Mouse (Mus musculus) limb, embryonic 15.5 days (tissue): ENCODE data around the gene Mrpl20. TPM values are rescaled to one million over a fixed set of nuclear protein-coding genes. Genes with fewer than 3 reads are reported as not detected.

Experiments used
- ATAC-seq: fragments of 200-750 bp; cut with Nextera tagmentation; 2 replicates; pipeline ENCODE4 v1.8.0; 2017; ENCODE audit warnings: low read depth, moderate TSS enrichment; ENCODE audit not compliant: insufficient number of reproducible peaks, low FRiP score, low TSS enrichment
- H3K27ac ChIP-seq: fragments of 300-500 bp; sonication (generic); 2 replicates; pipeline ENCODE4 v1.5.1; 2015; ENCODE audit warnings: moderate library complexity, mild to moderate bottlenecking, inconsistent platforms
- H3K27me3 ChIP-seq: fragments of 300-500 bp; sonication (generic); 2 replicates; pipeline ENCODE4 v1.6.1; 2015; ENCODE audit warnings: inconsistent platforms
- H3K36me3 ChIP-seq: fragments of 300-500 bp; sonication (generic); 2 replicates; pipeline ENCODE4 v1.6.1; 2015; ENCODE audit warnings: inconsistent platforms
- H3K4me1 ChIP-seq: fragments of 300-500 bp; sonication (generic); 2 replicates; pipeline ENCODE4 v1.6.1; 2015; ENCODE audit warnings: inconsistent platforms
- H3K4me2 ChIP-seq: fragments of 300-500 bp; sonication (generic); 2 replicates; pipeline ENCODE4 v1.6.1; 2015; ENCODE audit warnings: mild to moderate bottlenecking, inconsistent platforms
- H3K4me3 ChIP-seq: fragments of 300-500 bp; sonication (generic); 2 replicates; pipeline ENCODE4 v1.5.1; 2015; ENCODE audit warnings: mild to moderate bottlenecking, inconsistent platforms
- H3K9ac ChIP-seq: fragments of 300-500 bp; sonication (generic); 2 replicates; pipeline ENCODE4 v1.6.1; 2015; ENCODE audit warnings: inconsistent platforms
- H3K9me3 ChIP-seq: fragments of 300-500 bp; sonication (generic); 2 replicates; pipeline ENCODE4 v1.6.1; 2016; ENCODE audit warnings: inconsistent platforms
- WGBS: fragments of 180-500 bp; shearing (Covaris S2); methylation state at CpG from one replicate; pipeline ENCODE4 v1.1.7; 2015; 5-methylcytosine and 5-hydroxymethylcytosine counted together
- polyA plus RNA-seq: library from polyadenylated mRNA; unstranded; fragments of >200 nt; fragmentation: Nextera tagmentation; extraction: Ambion mirVana; gene quantifications from 2 replicates; pipeline ENCODE4 v1.2.1, GENCODE M21; 2015

Mrpl20 gene
- polyA plus RNA-seq, 1 experiment from 2014 or later, result 184 TPM

GRCm38 (mm10) chr4:155811929-155812664 lies 9.4 kb downstream of the Mrpl20 start, which contains the start of gene Ccnl2:
Ccnl2 (plus strand) TSS chr4:155812489.
- H3K36me3 ChIP-seq, result peaks cover 69% of the 10 kb centered on the region
- 1% methylated on average over 60 of the region's 60 CpGs for WGBS
- no peaks in the 10 kb centered on the region for H3K27me3 ChIP-seq
- ATAC-seq, result peak; percentile 99
- H3K4me3 ChIP-seq, result peak within 1 kb of the TSS; percentile 98
- H3K4me1 ChIP-seq, result peaks cover 20% of the 10 kb centered on the region
- peak within 1 kb of the TSS; percentile 68 for H3K4me2 ChIP-seq
- no peaks in the 10 kb centered on the region for H3K9me3 ChIP-seq
- peak within 1 kb of the TSS; percentile 99 for H3K9ac ChIP-seq
- peak within 1 kb of the TSS; percentile 93 for H3K27ac ChIP-seq

- Histone ChIP-seq H3K36me3 (peaks cover 70% of the 10 kb centered on the region), H3K9ac (peak overlapping the region; percentile 99), H3K27me3 (no peaks in the 10 kb centered on the region), H3K27ac (peak overlapping the region; percentile 93), H3K4me3 (peak overlapping the region; percentile 98), H3K9me3 (no peaks in the 10 kb centered on the region), H3K4me1 (peaks cover 20% of the 10 kb centered on the region), H3K4me2 (peak overlapping the region; percentile 68)
- under 1% methylated on average over 48 of the region's 49 CpGs for WGBS
- ATAC-seq, result peak; percentile 30; the same call in 1 of the 2 replicates
Observed at GRCm38 (mm10) chr4:155812665-155813181, 10.0 kb downstream of the Mrpl20 start.

- H3K9me3 ChIP-seq, result no peaks in the 10 kb centered on the region
- H3K27ac ChIP-seq, result no peak overlapping the region
- no peak overlapping the region for H3K4me2 ChIP-seq
- WGBS, result 85% methylated on average over 4 of the region's 4 CpGs
- peaks cover 85% of the 10 kb centered on the region for H3K36me3 ChIP-seq
- no peak overlapping the region for H3K4me3 ChIP-seq
- no peak overlapping the region for H3K9ac ChIP-seq
- no peak for ATAC-seq
- H3K27me3 ChIP-seq, result no peaks in the 10 kb centered on the region
- peaks cover 14% of the 10 kb centered on the region for H3K4me1 ChIP-seq
Observed at GRCm38 (mm10) chr4:155817533-155817932, 14.9 kb downstream of the Mrpl20 start.

- Histone ChIP-seq H3K9me3 (no peaks in the 10 kb centered on the region), H3K4me3 (no peak overlapping the region), H3K36me3 (peaks cover 92% of the 10 kb centered on the region), H3K27ac (no peak overlapping the region), H3K9ac (no peak overlapping the region), H3K4me2 (no peak overlapping the region), H3K4me1 (no peaks in the 10 kb centered on the region), H3K27me3 (no peaks in the 10 kb centered on the region)
- WGBS, result 77% methylated on average over 7 of the region's 7 CpGs
- no peak for ATAC-seq
Observed at GRCm38 (mm10) chr4:155821025-155821424, 18.3 kb downstream of the Mrpl20 start.

GRCm38 (mm10) chr4:155823443-155823842 lies 20.8 kb downstream of the Mrpl20 start:
- H3K27ac ChIP-seq, result no peak overlapping the region
- no peaks in the 10 kb centered on the region for H3K9me3 ChIP-seq
- H3K9ac ChIP-seq, result no peak overlapping the region
- peaks cover 84% of the 10 kb centered on the region for H3K36me3 ChIP-seq
- ATAC-seq, result no peak
- 92% methylated on average over 16 of the region's 16 CpGs for WGBS
- H3K4me1 ChIP-seq, result no peaks in the 10 kb centered on the region
- H3K4me3 ChIP-seq, result no peak overlapping the region
- no peak overlapping the region for H3K4me2 ChIP-seq
- H3K27me3 ChIP-seq, result no peaks in the 10 kb centered on the region

- Histone ChIP-seq H3K27ac (no peak overlapping the region), H3K36me3 (peaks cover 30% of the 10 kb centered on the region), H3K27me3 (no peaks in the 10 kb centered on the region), H3K4me3 (no peak overlapping the region), H3K9ac (no peak overlapping the region), H3K9me3 (no peaks in the 10 kb centered on the region), H3K4me2 (no peak overlapping the region), H3K4me1 (peaks cover 31% of the 10 kb centered on the region)
- WGBS, result 84% methylated on average over 4 of the region's 4 CpGs
- no peak for ATAC-seq
Observed at GRCm38 (mm10) chr4:155829866-155830265, 27.2 kb downstream of the Mrpl20 start.

GRCm38 (mm10) chr4:155830596-155830995 lies 27.9 kb downstream of the Mrpl20 start:
- H3K36me3 ChIP-seq, result peaks cover 24% of the 10 kb centered on the region
- 0 out of 2 replicates have a peak overlapping the region, but pooled peaks have one; percentile 10 for H3K9ac ChIP-seq
- peak overlapping the region; percentile 93; the same call in 1 of the 2 replicates for H3K27ac ChIP-seq
- WGBS, result 49% methylated on average over 8 of the region's 8 CpGs
- H3K4me1 ChIP-seq, result peaks cover 31% of the 10 kb centered on the region
- H3K4me3 ChIP-seq, result peak overlapping the region; percentile 78
- ATAC-seq, result no peak
- peak overlapping the region; percentile 86 for H3K4me2 ChIP-seq
- no peaks in the 10 kb centered on the region for H3K27me3 ChIP-seq
- H3K9me3 ChIP-seq, result no peaks in the 10 kb centered on the region

- Histone ChIP-seq H3K27ac (peak within 1 kb of the TSS; percentile 93), H3K9ac (peak within 1 kb of the TSS; percentile 78), H3K4me1 (peaks cover 31% of the 10 kb centered on the region), H3K9me3 (no peaks in the 10 kb centered on the region), H3K4me3 (peak within 1 kb of the TSS; percentile 78), H3K27me3 (no peaks in the 10 kb centered on the region), H3K36me3 (peaks cover 22% of the 10 kb centered on the region), H3K4me2 (peak within 1 kb of the TSS; percentile 86)
- under 1% methylated on average over 49 of the region's 49 CpGs for WGBS
- ATAC-seq, result peak; percentile 89
Observed at GRCm38 (mm10) chr4:155831205-155831766, 28.6 kb downstream of the Mrpl20 start, which contains the start of gene Aurkaip1. Aurkaip1 (plus strand) TSS chr4:155831272.

GRCm38 (mm10) chr4:155831831-155832230 lies 29.2 kb downstream of the Mrpl20 start:
- under 1% methylated on average over 25 of the region's 25 CpGs for WGBS
- H3K4me3 ChIP-seq, result peak overlapping the region; percentile 78
- peaks cover 22% of the 10 kb centered on the region; the same call in 1 of the 2 replicates for H3K36me3 ChIP-seq
- no peak for ATAC-seq
- peak overlapping the region; percentile 86 for H3K4me2 ChIP-seq
- H3K27me3 ChIP-seq, result no peaks in the 10 kb centered on the region
- peak overlapping the region; percentile 93 for H3K27ac ChIP-seq
- H3K9ac ChIP-seq, result peak overlapping the region; percentile 78
- H3K9me3 ChIP-seq, result no peaks in the 10 kb centered on the region
- H3K4me1 ChIP-seq, result peaks cover 31% of the 10 kb centered on the region

- H3K9ac ChIP-seq, result peak overlapping the region; percentile 78
- no peak for ATAC-seq
- no peaks in the 10 kb centered on the region for H3K27me3 ChIP-seq
- H3K4me2 ChIP-seq, result peak overlapping the region; percentile 86
- peaks cover 31% of the 10 kb centered on the region for H3K4me1 ChIP-seq
- peak overlapping the region; percentile 93; the same call in 1 of the 2 replicates for H3K27ac ChIP-seq
- H3K9me3 ChIP-seq, result no peaks in the 10 kb centered on the region
- H3K4me3 ChIP-seq, result peak overlapping the region; percentile 78
- 55% methylated on average over 10 of the region's 10 CpGs for WGBS
- peaks cover 17% of the 10 kb centered on the region; the same call in 1 of the 2 replicates for H3K36me3 ChIP-seq
Observed at GRCm38 (mm10) chr4:155832321-155832720, 29.6 kb downstream of the Mrpl20 start.

GRCm38 (mm10) chr4:155833234-155833633 lies 30.6 kb downstream of the Mrpl20 start:
- 85% methylated on average over 4 of the region's 4 CpGs for WGBS
- peaks cover 9% of the 10 kb centered on the region; the same call in 1 of the 2 replicates for H3K36me3 ChIP-seq
- H3K4me1 ChIP-seq, result peaks cover 40% of the 10 kb centered on the region
- no peaks in the 10 kb centered on the region for H3K27me3 ChIP-seq
- ATAC-seq, result no peak
- no peak overlapping the region for H3K4me3 ChIP-seq
- no peak overlapping the region for H3K9ac ChIP-seq
- no peaks in the 10 kb centered on the region for H3K9me3 ChIP-seq
- H3K27ac ChIP-seq, result no peak overlapping the region
- no peak overlapping the region for H3K4me2 ChIP-seq

- peak; percentile 41; the same call in 1 of the 2 replicates for ATAC-seq
- peak overlapping the region; percentile 85 for H3K27ac ChIP-seq
- peaks cover 44% of the 10 kb centered on the region for H3K4me1 ChIP-seq
- H3K9ac ChIP-seq, result no peak overlapping the region
- H3K4me3 ChIP-seq, result peak overlapping the region; percentile 3; the same call in 1 of the 2 replicates
- WGBS, result 18% methylated on average over 2 of the region's 2 CpGs
- H3K36me3 ChIP-seq, result peaks cover 6% of the 10 kb centered on the region; the same call in 1 of the 2 replicates
- H3K27me3 ChIP-seq, result no peaks in the 10 kb centered on the region
- peak overlapping the region; percentile 7; the same call in 1 of the 2 replicates for H3K4me2 ChIP-seq
- H3K9me3 ChIP-seq, result no peaks in the 10 kb centered on the region
Observed at GRCm38 (mm10) chr4:155833836-155834235, 31.2 kb downstream of the Mrpl20 start.
